Mouse (Mus musculus): ENCODE measurements around the gene Soga1. TPM values are rescaled to one million over a fixed set of nuclear protein-coding genes. Genes with fewer than 3 reads are reported as not detected.

Gene Soga1
- 6.9 and 14.1 TPM in 2 replicates for polyA plus RNA-seq (2012; rRNA removed; ENCODE audit: low replicate concordance)

DNA sequence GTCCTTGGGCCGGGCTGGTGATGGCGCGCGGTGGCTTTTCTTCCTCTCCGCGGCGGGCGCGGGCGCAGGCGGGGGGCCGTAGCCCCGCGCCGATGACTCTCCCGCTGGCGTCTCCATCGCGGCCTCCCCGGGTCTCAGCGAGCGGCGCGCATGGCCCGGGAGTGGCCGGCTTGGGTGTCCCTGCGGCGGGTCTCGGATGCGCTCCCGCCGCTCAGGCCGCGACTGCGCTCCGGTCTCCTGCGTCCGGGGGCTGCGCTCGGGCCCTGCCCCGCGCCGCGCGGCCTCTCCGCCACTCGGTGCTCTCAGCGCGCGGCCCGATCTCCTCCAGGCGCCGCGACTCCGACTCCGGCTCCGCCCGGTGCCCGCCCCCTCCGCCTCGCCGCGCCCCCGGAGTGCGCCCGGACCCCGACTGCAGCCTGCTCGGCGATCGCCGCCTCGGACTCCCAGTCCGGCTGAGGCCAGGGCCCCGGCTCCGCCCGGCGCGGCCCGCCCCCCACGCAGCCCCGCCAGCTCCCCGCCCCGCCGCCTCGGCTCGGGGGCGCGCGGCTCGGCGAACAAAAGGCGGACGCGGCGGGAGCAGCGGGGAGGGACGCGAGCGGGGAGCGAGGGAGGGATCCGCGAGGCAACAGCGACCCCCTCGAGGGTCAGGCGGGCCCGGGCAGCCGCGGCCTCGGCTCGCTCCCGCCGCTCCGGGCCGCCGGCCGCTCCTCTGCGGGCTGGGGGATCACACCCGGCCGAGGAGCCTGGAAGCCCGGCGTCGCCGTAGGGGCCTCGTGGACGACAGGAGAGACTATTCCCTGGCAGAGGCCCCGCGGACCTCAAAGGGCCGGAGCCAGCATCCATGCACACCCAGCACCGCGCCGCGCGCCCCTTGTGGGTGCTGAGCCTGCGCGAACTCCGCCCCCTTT lies at the start of gene Soga1:
TSS of gene Soga1 (minus strand) at position 462 of the 908 bp plus-strand sequence.

DNA sequence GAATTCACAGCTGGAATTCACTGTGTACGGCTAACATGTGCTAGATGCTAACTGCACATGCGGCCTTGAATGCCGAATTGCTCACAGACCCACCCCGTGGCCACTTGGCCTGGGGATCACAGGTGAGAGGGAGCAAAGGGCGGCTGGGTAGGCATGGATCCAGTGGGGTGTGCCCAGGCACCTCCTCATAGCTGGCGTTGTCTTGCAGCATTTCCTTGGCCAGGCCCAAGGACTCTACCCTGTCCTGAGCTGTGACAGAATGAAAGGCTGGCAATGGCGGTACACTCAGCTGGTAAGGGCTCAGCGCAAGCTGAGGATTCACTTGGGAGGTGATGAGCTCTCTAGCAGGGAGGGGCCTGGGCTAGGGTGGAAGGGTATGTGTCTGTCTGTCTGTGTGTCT lies 7.7 kb upstream of the Soga1 start, which contains the start of gene Tldc2:
TSS of gene Tldc2 (plus strand) at position 260 of the 400 bp plus-strand sequence.

DNA sequence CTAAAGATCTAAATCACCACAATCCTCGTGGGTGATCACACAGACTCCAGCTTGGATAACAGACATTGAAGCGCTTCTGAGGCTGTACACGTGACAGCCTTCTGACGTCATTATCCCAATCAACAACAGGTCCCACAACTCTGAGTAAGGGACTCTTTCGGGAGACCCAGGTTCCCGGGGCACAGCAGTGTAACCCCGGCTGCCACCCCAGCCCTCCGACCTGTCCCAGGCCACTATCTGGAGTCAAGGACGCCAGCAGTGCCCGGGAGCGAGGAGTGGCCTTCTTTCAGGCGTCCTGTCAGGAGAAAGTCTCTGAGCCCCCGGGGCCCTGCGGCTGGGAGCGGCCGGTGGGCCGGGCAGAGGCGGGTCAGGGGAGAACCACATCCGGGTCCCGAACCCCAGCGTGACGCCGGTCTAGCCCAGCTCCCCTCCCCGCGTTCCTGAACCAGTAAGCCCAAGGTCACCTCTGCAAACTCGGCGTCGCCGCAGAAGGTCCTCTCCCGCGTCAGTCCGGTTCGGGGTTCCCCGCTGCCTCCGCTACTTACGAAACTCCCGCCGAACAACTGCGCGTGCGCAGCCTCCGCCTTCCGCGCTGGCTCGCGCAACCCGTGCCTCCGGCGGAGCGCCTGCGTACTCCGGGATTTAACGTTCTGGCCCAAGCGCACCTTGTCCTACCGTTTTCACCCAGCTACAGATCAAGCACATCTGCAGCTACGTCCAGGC lies 72.4 kb downstream of the Soga1 start, which contains the start of gene Dsn1:
TSS of gene Dsn1 (minus strand) at position 644 of the 723 bp plus-strand sequence.

DNA sequence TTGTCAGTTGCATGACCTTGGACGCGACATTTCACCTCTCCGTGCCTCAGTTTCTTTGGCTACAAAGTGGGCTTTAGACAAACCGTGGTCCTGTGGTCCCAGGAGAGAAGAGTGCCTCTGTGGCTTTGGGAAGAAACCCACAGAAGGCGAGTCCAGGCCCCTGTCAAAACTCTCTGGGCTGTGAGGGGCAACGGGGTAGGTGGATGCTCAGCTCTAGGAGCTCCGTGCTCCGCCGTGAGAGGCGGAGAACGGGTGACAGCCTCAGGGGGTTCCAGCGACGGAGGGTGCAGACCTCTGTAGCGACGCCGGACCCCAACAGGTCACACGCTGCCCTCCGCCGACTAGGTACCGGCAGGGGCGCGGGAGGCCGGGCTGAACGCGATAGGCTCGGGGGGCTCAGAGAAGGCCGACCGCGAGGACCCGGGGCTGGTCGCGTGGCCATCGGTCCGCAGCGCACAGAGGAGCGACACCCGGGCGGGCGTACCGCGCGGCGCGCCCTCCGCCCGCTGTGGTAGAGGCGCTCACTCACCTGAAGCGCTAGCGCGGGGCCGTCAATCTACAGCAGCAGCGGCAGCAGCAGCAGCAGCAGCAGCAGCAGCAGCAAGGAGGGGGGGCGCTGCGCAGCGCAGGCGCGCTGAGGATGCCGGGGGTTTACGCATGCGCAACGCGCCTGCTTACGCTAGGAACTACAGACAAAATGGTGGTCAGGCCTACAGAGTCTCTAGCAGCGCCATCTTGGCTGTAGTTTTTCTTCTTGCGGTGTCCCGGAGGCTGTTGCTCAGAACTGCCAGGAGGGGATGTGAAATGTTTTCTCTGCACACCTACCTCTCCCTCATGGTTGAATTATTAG lies 87.4 kb downstream of the Soga1 start, which contains the start of gene Ndrg3:
TSS of gene Ndrg3 (minus strand) at position 587 of the 850 bp plus-strand sequence.

Other genes starting within 250 kb of the Soga1 start
- 8.1 and 12.0 TPM in 2 replicates for gene Tgif2, start 239.2 kb downstream of the Soga1 start, polyA plus RNA-seq (2012; rRNA removed; ENCODE audit: low replicate concordance)
- 0.98 and 2.4 TPM in 2 replicates for gene 4930518I15Rik, start 221.3 kb downstream of the Soga1 start, polyA plus RNA-seq (2012; rRNA removed; ENCODE audit: low replicate concordance)
- 123 and 166 TPM in 2 replicates for gene Rab5if, start 216.1 kb downstream of the Soga1 start, polyA plus RNA-seq (2012; rRNA removed; ENCODE audit: low replicate concordance)
- 5.1 and 7.0 TPM in 2 replicates for gene Sla2, start 192.1 kb downstream of the Soga1 start, polyA plus RNA-seq (2012; rRNA removed; ENCODE audit: low replicate concordance)
- 49.4 and 109 TPM in 2 replicates for gene Ndrg3, start 87.2 kb downstream of the Soga1 start, polyA plus RNA-seq (2012; rRNA removed; ENCODE audit: low replicate concordance)
- 1.0 and 3.1 TPM in 2 replicates for gene Dsn1, start 72.1 kb downstream of the Soga1 start, polyA plus RNA-seq (2012; rRNA removed; ENCODE audit: low replicate concordance)
- not detected in 2 replicates for gene Tldc2, start 7.8 kb upstream of the Soga1 start, polyA plus RNA-seq (2012; rRNA removed; ENCODE audit: low replicate concordance)
- 84.2 and 84.4 TPM in 2 replicates for gene Samhd1, start 56.0 kb upstream of the Soga1 start, polyA plus RNA-seq (2012; rRNA removed; ENCODE audit: low replicate concordance)
- gene Rbl1, start 125.3 kb upstream of the Soga1 start, polyA plus RNA-seq (2012; rRNA removed; ENCODE audit: low replicate concordance): 4.1 and 4.4 TPM in 2 replicates
- 166 and 231 TPM in 2 replicates for gene Rpn2, start 199.8 kb upstream of the Soga1 start, polyA plus RNA-seq (2012; rRNA removed; ENCODE audit: low replicate concordance)
- gene Mroh8, start 200.3 kb upstream of the Soga1 start, polyA plus RNA-seq (2012; rRNA removed; ENCODE audit: low replicate concordance): 0.10 and 0.31 TPM in 2 replicates

All from mammary gland, adult 2 months (tissue).